Mouse (Mus musculus) heart, postnatal 0 days (tissue): ENCODE measurements around the gene Inka2. TPM values are rescaled to one million over a fixed set of nuclear protein-coding genes. Genes with fewer than 3 reads are reported as not detected.

Experiments used
- ATAC-seq: fragments of 200-750 bp; cut with Nextera tagmentation; 2 replicates; pipeline ENCODE4 v1.8.0; 2017; ENCODE audit warnings: low read depth, moderate number of reproducible peaks, moderate library complexity; ENCODE audit not compliant: insufficient read depth
- DNase-seq: peaks from one replicate; pipeline ENCODE4 v3.0.0-alpha.2; 2016; ENCODE audit warnings: low spot score
- H3K27ac ChIP-seq: fragments of 300-500 bp; sonication (generic); 2 replicates; pipeline ENCODE4 v1.5.1; 2014; ENCODE audit warnings: low read depth, mild to moderate bottlenecking
- H3K27me3 ChIP-seq: fragments of 300-500 bp; sonication (generic); 2 replicates; pipeline ENCODE4 v1.6.1; 2014; ENCODE audit warnings: low read length, mixed read lengths; ENCODE audit not compliant: control insufficient read depth, insufficient read depth
- H3K36me3 ChIP-seq: fragments of 300-500 bp; sonication (generic); replicated peaks from 2 replicates; pipeline ENCODE4 v1.6.1; 2014; ENCODE audit warnings: low read length, mixed read lengths; ENCODE audit not compliant: control insufficient read depth, insufficient read depth
- H3K4me1 ChIP-seq: fragments of 300-500 bp; sonication (generic); 2 replicates; pipeline ENCODE4 v1.6.1; 2014; ENCODE audit warnings: antibody characterized with exemption; ENCODE audit not compliant: control insufficient read depth, insufficient read depth
- H3K4me2 ChIP-seq: fragments of 300-500 bp; sonication (generic); 2 replicates; pipeline ENCODE4 v1.6.1; 2014; ENCODE audit warnings: low read depth, mild to moderate bottlenecking, low read length, moderate library complexity
- H3K4me3 ChIP-seq: fragments of 300-500 bp; sonication (generic); 2 replicates; pipeline ENCODE4 v1.5.1; 2014; ENCODE audit warnings: low read depth, low read length
- H3K9ac ChIP-seq: fragments of 300-500 bp; sonication (generic); replicated peaks from 2 replicates; pipeline ENCODE4 v1.6.1; 2014; ENCODE audit warnings: low read depth, low read length, mixed read lengths
- H3K9me3 ChIP-seq: fragments of 300-500 bp; sonication (generic); replicated peaks from 2 replicates; pipeline ENCODE4 v1.6.1; 2016; ENCODE audit warnings: low read length; ENCODE audit not compliant: control insufficient read depth
- CTCF ChIP-seq: IDR thresholded peaks from 2 replicates; pipeline ENCODE4 v1.5.1; 2016; ENCODE audit warnings: antibody characterized with exemption, control low read depth, low read depth
- EP300 ChIP-seq: IDR thresholded peaks from 2 replicates; pipeline ENCODE4 v1.6.1; 2016; ENCODE audit warnings: antibody characterized with exemption, low read depth
- WGBS: fragments of 180-500 bp; shearing (Covaris S2); extraction: QIAGEN DNeasy Blood & Tissue Kit; methylation state at CpG from one replicate; pipeline ENCODE4 v1.1.7; 2014; 5-methylcytosine and 5-hydroxymethylcytosine counted together
- polyA plus RNA-seq: library from polyadenylated mRNA; unstranded; fragments of >200 nt; fragmentation: Nextera tagmentation; extraction: Ambion mirVana; gene quantifications from 2 replicates; pipeline ENCODE4 v1.2.1, GENCODE M21; 2015
- total RNA-seq: library from RNA; depleted of rRNA; stranded (reverse); fragments of >200 nt; gene quantifications from 2 replicates; pipeline ENCODE4 v1.2.3, GENCODE M21; 2014; ENCODE audit warnings: low replicate concordance

Gene Inka2
- total and polyA plus RNA-seq, 2 experiments from 2014 or later, result 4.5 to 8.9 TPM

DNA sequence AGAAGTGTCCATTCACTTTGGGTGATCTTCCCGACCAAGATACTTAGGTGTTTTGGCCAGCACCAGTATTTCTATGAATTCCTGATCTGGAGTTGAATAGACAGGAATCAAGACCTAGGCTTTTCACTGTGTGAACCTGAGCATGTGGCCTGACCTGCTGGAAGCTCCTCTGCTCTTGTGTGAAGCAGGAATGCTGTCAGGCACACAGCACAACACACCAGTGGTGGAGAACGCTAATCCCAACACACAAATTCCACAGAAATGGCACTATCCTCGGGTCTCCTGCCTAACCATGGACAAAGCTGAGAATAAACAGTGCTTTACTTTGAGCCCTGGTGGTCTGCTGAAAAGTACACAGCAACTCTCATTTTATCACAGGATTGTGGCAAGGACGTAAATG lies 16.1 kb downstream of the Inka2 start:
- Histone ChIP-seq H3K9me3 (no peaks in the 10 kb centered on the region), H3K4me3 (no peak overlapping the region), H3K27ac (no peak overlapping the region), H3K27me3 (no peaks in the 10 kb centered on the region), H3K4me1 (peaks cover 11% of the 10 kb centered on the region; the same call in 1 of the 2 replicates), H3K4me2 (no peak overlapping the region), H3K36me3 (peaks cover 12% of the 10 kb centered on the region), H3K9ac (no peak overlapping the region)
- 70% methylated on average over 4 of the region's 4 CpGs for whole genome bisulfite sequencing
- ATAC-seq, result no peak
- TF ChIP-seq CTCF, result no peak
- no peak for TF ChIP-seq EP300
- DNase-seq, result no peak

DNA sequence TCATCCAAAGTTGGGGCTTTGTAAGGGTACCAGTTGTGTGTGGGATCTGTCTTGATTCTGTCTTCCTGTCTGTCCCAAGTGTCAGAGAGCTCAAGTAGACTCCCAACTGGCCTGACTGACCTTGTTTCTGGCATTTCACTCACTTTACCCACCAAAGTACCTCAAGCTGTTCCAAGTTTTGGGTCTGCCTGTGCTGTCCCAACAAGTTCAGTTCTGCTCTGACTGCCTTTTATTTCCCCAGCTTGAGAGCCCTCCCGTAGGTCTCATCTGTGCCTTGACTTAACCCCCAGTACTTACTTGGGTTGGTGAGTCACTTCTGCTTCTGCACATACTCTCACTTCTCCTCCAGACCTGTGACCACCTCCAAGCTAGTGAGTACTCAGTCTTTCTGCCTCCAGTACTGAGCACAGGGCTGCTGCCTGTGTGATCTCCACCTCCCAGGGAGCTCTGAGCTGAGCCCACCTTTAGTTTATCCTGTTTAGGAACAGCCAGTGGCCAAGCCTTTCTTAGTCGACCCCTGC lies 17.3 kb downstream of the Inka2 start:
- TF ChIP-seq CTCF (no peak), EP300 (no peak)
- ATAC-seq (no peak), DNase-seq (no peak)
- no peak overlapping the region for H3K27ac ChIP-seq
- H3K4me1 ChIP-seq, result peaks cover 11% of the 10 kb centered on the region; the same call in 1 of the 2 replicates
- 63% methylated on average over 2 of the region's 2 CpGs for WGBS
- H3K9ac ChIP-seq, result no peak overlapping the region
- H3K27me3 ChIP-seq, result no peaks in the 10 kb centered on the region
- H3K4me3 ChIP-seq, result no peak overlapping the region
- peaks cover 3% of the 10 kb centered on the region for H3K36me3 ChIP-seq
- no peaks in the 10 kb centered on the region for H3K9me3 ChIP-seq
- no peak overlapping the region for H3K4me2 ChIP-seq

DNA sequence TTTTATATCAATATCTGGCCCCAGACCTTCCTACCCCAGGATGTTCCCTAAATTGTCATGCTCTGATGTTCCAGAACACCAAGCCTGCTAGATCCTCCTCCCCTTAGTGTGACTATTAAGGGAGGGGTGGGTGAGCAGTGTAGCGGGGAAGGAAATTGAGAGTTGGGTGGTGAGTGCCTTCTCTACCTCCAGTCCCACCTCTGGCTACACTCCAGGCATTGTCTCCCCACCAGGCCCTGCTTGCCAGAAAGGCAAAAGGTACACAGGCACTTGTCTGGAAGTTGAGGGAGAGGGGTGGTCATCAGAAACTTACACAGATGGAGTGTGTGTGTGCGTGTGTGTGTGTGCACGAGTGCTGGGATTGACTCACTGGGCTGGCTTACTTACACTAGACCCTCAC lies 18.1 kb downstream of the Inka2 start:
- WGBS, result 87% methylated on average over 3 of the region's 3 CpGs
- ATAC-seq, result no peak

DNA sequence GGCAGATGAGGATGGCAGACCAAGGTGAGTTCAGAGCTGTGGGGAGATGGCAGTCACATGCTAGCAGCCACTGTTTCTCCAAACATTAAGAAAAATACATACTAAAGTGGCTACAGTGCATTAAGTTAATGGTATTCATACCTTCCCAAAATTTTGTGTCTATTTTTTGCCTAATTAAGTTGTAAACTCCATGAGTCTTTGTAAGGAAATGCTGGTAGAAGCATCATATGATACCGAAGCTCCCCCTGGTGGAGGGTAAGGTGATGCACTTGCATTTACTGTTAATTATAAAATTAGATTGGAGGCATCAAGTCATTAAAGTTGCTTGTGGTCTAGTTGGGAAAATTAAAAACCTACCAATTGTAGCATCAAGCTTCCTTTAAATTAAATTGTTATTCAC lies 21.6 kb downstream of the Inka2 start:
- DNase-seq (peak; percentile 74), ATAC-seq (no peak)
- no peak overlapping the region for H3K4me2 ChIP-seq
- no peak overlapping the region for H3K27ac ChIP-seq
- H3K4me1 ChIP-seq, result no peaks in the 10 kb centered on the region
- no peaks in the 10 kb centered on the region for H3K27me3 ChIP-seq
- H3K9ac ChIP-seq, result no peak overlapping the region
- TF ChIP-seq EP300 (no peak), CTCF (peak; percentile 83)
- H3K9me3 ChIP-seq, result no peaks in the 10 kb centered on the region
- H3K4me3 ChIP-seq, result no peak overlapping the region
- 2% methylated on average over 1 of the region's 1 CpGs for WGBS
- H3K36me3 ChIP-seq, result peaks cover 8% of the 10 kb centered on the region; the same call in 1 of the 2 replicates

More for the DNA sequence above, 18.1 kb downstream of the Inka2 start:
- DNase-seq, result no peak
- no peak for TF ChIP-seq CTCF
- Histone ChIP-seq H3K4me3 (no peak overlapping the region), H3K9me3 (no peaks in the 10 kb centered on the region), H3K4me2 (no peak overlapping the region), H3K27me3 (no peaks in the 10 kb centered on the region), H3K4me1 (peaks cover 11% of the 10 kb centered on the region; the same call in 1 of the 2 replicates), H3K9ac (no peak overlapping the region), H3K36me3 (no peaks in the 10 kb centered on the region; the same call in 1 of the 2 replicates), H3K27ac (no peak overlapping the region)

DNA sequence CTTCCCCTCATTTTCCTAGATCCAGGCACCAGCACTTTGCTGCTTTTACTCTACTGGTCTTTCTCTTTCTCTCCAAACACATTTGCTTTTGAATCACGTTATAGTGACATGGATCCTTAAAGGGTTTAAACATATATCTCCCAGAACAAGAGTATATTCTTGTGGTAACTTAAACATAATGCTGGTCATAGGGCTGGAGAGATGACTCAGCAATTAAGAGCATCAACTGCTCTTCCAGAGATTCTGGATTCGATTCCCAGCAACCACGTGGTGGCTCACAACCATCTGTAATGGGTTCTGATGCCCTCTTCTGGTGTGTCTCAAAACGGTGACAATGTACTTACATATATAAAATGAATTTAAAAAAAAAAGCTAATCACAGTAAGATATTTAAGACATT lies 28.0 kb downstream of the Inka2 start:
- H3K9me3 ChIP-seq, result no peaks in the 10 kb centered on the region
- H3K36me3 ChIP-seq, result peaks cover 45% of the 10 kb centered on the region
- no peak overlapping the region for H3K9ac ChIP-seq
- H3K4me2 ChIP-seq, result no peak overlapping the region
- H3K4me3 ChIP-seq, result no peak overlapping the region
- DNase-seq (no peak), ATAC-seq (no peak)
- no peak overlapping the region for H3K27ac ChIP-seq
- WGBS, result 89% methylated on average over 4 of the region's 4 CpGs
- no peaks in the 10 kb centered on the region for H3K4me1 ChIP-seq
- no peaks in the 10 kb centered on the region for H3K27me3 ChIP-seq
- TF ChIP-seq CTCF (no peak), EP300 (no peak)

DNA sequence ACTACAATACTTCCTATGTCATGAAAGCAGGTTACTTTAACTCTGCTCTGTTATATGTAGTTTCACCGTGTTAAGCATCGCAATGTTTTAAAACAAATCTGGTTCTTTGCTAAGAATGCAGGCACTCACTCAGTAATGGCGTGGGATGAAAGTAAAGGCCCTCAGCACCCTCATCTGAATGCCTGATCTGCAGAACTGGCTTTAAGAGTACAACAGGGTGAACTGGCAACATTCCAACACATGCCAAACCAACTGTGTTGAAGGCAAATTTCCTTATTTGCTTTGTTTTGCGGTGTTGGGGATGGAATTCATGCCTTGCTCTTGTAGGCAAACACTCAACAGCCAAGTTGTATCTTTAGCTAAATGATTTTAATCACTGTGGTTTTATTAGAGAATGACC lies 29.1 kb downstream of the Inka2 start:
- DNase-seq (no peak), ATAC-seq (no peak)
- Histone ChIP-seq H3K27me3 (no peaks in the 10 kb centered on the region), H3K27ac (no peak overlapping the region), H3K9ac (no peak overlapping the region), H3K4me1 (no peaks in the 10 kb centered on the region), H3K4me3 (no peak overlapping the region), H3K4me2 (no peak overlapping the region), H3K36me3 (peaks cover 50% of the 10 kb centered on the region), H3K9me3 (no peaks in the 10 kb centered on the region)
- TF ChIP-seq EP300 (no peak), CTCF (no peak)
- 73% methylated on average over 4 of the region's 4 CpGs for WGBS
